Mouse (Mus musculus): ENCODE results near the gene Olfr315. TPM values are rescaled to one million over a fixed set of nuclear protein-coding genes. Genes with fewer than 3 reads are reported as not detected.
"Not testable (repeated sequence)": the region's sequence is repeated elsewhere in the genome, so short reads cannot be mapped to it uniquely, and the experiment has no call there.

The Olfr315 gene
- not detected in 2 replicates for polyA plus RNA-seq (2016; fragmentation: Nextera tagmentation; extraction: Ambion mirVana)

- no peak within 1 kb of the TSS for H3K4me2 ChIP-seq (replicated peaks)
Measured at GRCm38 (mm10) chr11:58772888-58773287, at the start of gene Olfr315. TSS of gene Olfr315 (plus strand) at chr11:58773188.

GRCm38 (mm10) chr11:58723914-58724313 lies 49.1 kb upstream of the Olfr315 start, which contains the start of gene Olfr318:
TSS of gene Olfr318 (minus strand) at chr11:58724014.
- no peak within 1 kb of the TSS for H3K9ac ChIP-seq
- ATAC-seq (ENCODE audit: low FRiP score, low read depth) = no peak

More at GRCm38 (mm10) chr11:58772888-58773287, at the start of gene Olfr315:
- H3K27me3 ChIP-seq (replicated peaks) = no peaks in the 10 kb centered on the region
- no peak within 1 kb of the TSS for H3K4me3 ChIP-seq
- H3K9ac ChIP-seq = no peak within 1 kb of the TSS
- no peaks in the 10 kb centered on the region for H3K9me3 ChIP-seq
- no peak for ATAC-seq (ENCODE audit: low FRiP score, low read depth)
- H3K4me1 ChIP-seq = no peaks in the 10 kb centered on the region
- H3K36me3 ChIP-seq = no peaks in the 10 kb centered on the region
- H3K27ac ChIP-seq = no peak within 1 kb of the TSS

GRCm38 (mm10) chr11:58727896-58728650 lies 44.9 kb upstream of the Olfr315 start:
- H3K4me3 ChIP-seq; H3K27me3 ChIP-seq (replicated peaks); H3K9me3 ChIP-seq; H3K9ac ChIP-seq; ATAC-seq (ENCODE audit: low FRiP score, low read depth); H3K4me1 ChIP-seq; H3K27ac ChIP-seq; H3K36me3 ChIP-seq; H3K4me2 ChIP-seq (replicated peaks): not testable (repeated sequence)
- WGBS = 84% methylated on average over 6 of the region's 6 CpGs

More at GRCm38 (mm10) chr11:58723914-58724313, 49.1 kb upstream of the Olfr315 start, which contains the start of gene Olfr318:
- Histone ChIP-seq H3K4me3 (no peak within 1 kb of the TSS), H3K4me2 (replicated peaks) (no peak within 1 kb of the TSS), H3K4me1 (no peaks in the 10 kb centered on the region), H3K36me3 (no peaks in the 10 kb centered on the region), H3K9me3 (no peaks in the 10 kb centered on the region), H3K27me3 (replicated peaks) (no peaks in the 10 kb centered on the region), H3K27ac (no peak within 1 kb of the TSS)

- no peak overlapping the region for H3K4me3 ChIP-seq
- H3K9ac ChIP-seq = no peak overlapping the region
- no peaks in the 10 kb centered on the region for H3K9me3 ChIP-seq
- no peaks in the 10 kb centered on the region for H3K27me3 ChIP-seq (replicated peaks)
- 56% methylated on average over 3 of the region's 3 CpGs for WGBS
- ATAC-seq (ENCODE audit: low FRiP score, low read depth) = no peak
- no peaks in the 10 kb centered on the region for H3K4me1 ChIP-seq
- no peak overlapping the region for H3K4me2 ChIP-seq (replicated peaks)
- H3K27ac ChIP-seq = no peak overlapping the region
- no peaks in the 10 kb centered on the region for H3K36me3 ChIP-seq
Measured at GRCm38 (mm10) chr11:58733372-58733771, 39.6 kb upstream of the Olfr315 start.

- ATAC-seq (ENCODE audit: low FRiP score, low read depth) = no peak
Measured at GRCm38 (mm10) chr11:58738792-58739262, 34.2 kb upstream of the Olfr315 start, which contains the start of gene Olfr317. TSS of gene Olfr317 (minus strand) at chr11:58739212.

GRCm38 (mm10) chr11:58751096-58751495 lies 21.9 kb upstream of the Olfr315 start:
- WGBS = 75% methylated on average over 18 of the region's 18 CpGs
- not testable (repeated sequence) for H3K27me3 ChIP-seq (replicated peaks); H3K4me2 ChIP-seq (replicated peaks); H3K4me3 ChIP-seq; H3K9me3 ChIP-seq; H3K36me3 ChIP-seq; H3K27ac ChIP-seq; ATAC-seq (ENCODE audit: low FRiP score, low read depth); H3K4me1 ChIP-seq; H3K9ac ChIP-seq

More at GRCm38 (mm10) chr11:58738792-58739262, 34.2 kb upstream of the Olfr315 start, which contains the start of gene Olfr317:
- H3K4me2 ChIP-seq (replicated peaks) = no peak within 1 kb of the TSS
- no peaks in the 10 kb centered on the region for H3K4me1 ChIP-seq
- WGBS = 78% methylated on average over 4 of the region's 4 CpGs
- no peaks in the 10 kb centered on the region for H3K27me3 ChIP-seq (replicated peaks)
- no peak within 1 kb of the TSS for H3K4me3 ChIP-seq
- no peaks in the 10 kb centered on the region for H3K36me3 ChIP-seq
- no peak within 1 kb of the TSS for H3K9ac ChIP-seq
- H3K27ac ChIP-seq = no peak within 1 kb of the TSS
- no peaks in the 10 kb centered on the region for H3K9me3 ChIP-seq

- whole genome bisulfite sequencing = 99% methylated on average over 2 of the region's 2 CpGs
- no peak for ATAC-seq (ENCODE audit: low FRiP score, low read depth)
- Histone ChIP-seq H3K4me2 (replicated peaks) (no peak within 1 kb of the TSS), H3K27me3 (replicated peaks) (no peaks in the 10 kb centered on the region), H3K4me1 (no peaks in the 10 kb centered on the region), H3K27ac (no peak within 1 kb of the TSS), H3K9me3 (no peaks in the 10 kb centered on the region), H3K9ac (no peak within 1 kb of the TSS), H3K4me3 (no peak within 1 kb of the TSS), H3K36me3 (no peaks in the 10 kb centered on the region)
Measured at GRCm38 (mm10) chr11:58752434-58752833, 20.6 kb upstream of the Olfr315 start, which contains the start of gene Olfr316. TSS of gene Olfr316 (plus strand) at chr11:58752734.

- Histone ChIP-seq H3K4me1 (no peaks in the 10 kb centered on the region), H3K36me3 (no peaks in the 10 kb centered on the region), H3K4me3 (no peak within 1 kb of the TSS), H3K27ac (no peak within 1 kb of the TSS), H3K27me3 (replicated peaks) (no peaks in the 10 kb centered on the region), H3K9me3 (no peaks in the 10 kb centered on the region), H3K9ac (no peak within 1 kb of the TSS), H3K4me2 (replicated peaks) (no peak within 1 kb of the TSS)
- 85% methylated on average over 6 of the region's 6 CpGs for WGBS
- ATAC-seq (ENCODE audit: low FRiP score, low read depth) = no peak
Measured at GRCm38 (mm10) chr11:58782480-58783089, 9.6 kb downstream of the Olfr315 start, which contains the start of gene Olfr314. TSS of gene Olfr314 (plus strand) at chr11:58782952.

GRCm38 (mm10) chr11:58784182-58784581 lies 11.2 kb downstream of the Olfr315 start:
- WGBS = 77% methylated on average over 2 of the region's 2 CpGs
- Histone ChIP-seq H3K9me3 (no peaks in the 10 kb centered on the region), H3K27ac (no peak overlapping the region), H3K9ac (no peak overlapping the region), H3K4me1 (no peaks in the 10 kb centered on the region), H3K4me3 (no peak overlapping the region), H3K27me3 (replicated peaks) (no peaks in the 10 kb centered on the region), H3K4me2 (replicated peaks) (no peak overlapping the region), H3K36me3 (no peaks in the 10 kb centered on the region)
- ATAC-seq (ENCODE audit: low FRiP score, low read depth) = no peak

- no peak overlapping the region for H3K9ac ChIP-seq
- H3K4me1 ChIP-seq = no peaks in the 10 kb centered on the region
- no peak overlapping the region for H3K4me2 ChIP-seq (replicated peaks)
- H3K9me3 ChIP-seq = no peaks in the 10 kb centered on the region
- ATAC-seq (ENCODE audit: low FRiP score, low read depth) = no peak
- no peaks in the 10 kb centered on the region for H3K36me3 ChIP-seq
- no peak overlapping the region for H3K4me3 ChIP-seq
- H3K27ac ChIP-seq = no peak overlapping the region
- no peaks in the 10 kb centered on the region for H3K27me3 ChIP-seq (replicated peaks)
- WGBS = 92% methylated on average over 10 of the region's 10 CpGs
Measured at GRCm38 (mm10) chr11:58787651-58788050, 14.7 kb downstream of the Olfr315 start.

- Histone ChIP-seq H3K9me3 (no peaks in the 10 kb centered on the region), H3K27me3 (replicated peaks) (no peaks in the 10 kb centered on the region), H3K9ac (no peak overlapping the region), H3K4me3 (no peak overlapping the region), H3K4me1 (no peaks in the 10 kb centered on the region), H3K27ac (no peak overlapping the region), H3K36me3 (no peaks in the 10 kb centered on the region), H3K4me2 (replicated peaks) (no peak overlapping the region)
- WGBS = 83% methylated on average over 8 of the region's 8 CpGs
- ATAC-seq (ENCODE audit: low FRiP score, low read depth) = no peak
Measured at GRCm38 (mm10) chr11:58788346-58788745, 15.4 kb downstream of the Olfr315 start.

- H3K27ac ChIP-seq = no peak overlapping the region
- 34% methylated on average over 3 of the region's 3 CpGs for WGBS
- H3K27me3 ChIP-seq (replicated peaks) = no peaks in the 10 kb centered on the region
- no peaks in the 10 kb centered on the region for H3K9me3 ChIP-seq
- no peaks in the 10 kb centered on the region for H3K4me1 ChIP-seq
- H3K4me3 ChIP-seq = no peak overlapping the region
- no peak overlapping the region for H3K4me2 ChIP-seq (replicated peaks)
- H3K36me3 ChIP-seq = no peaks in the 10 kb centered on the region
- no peak for ATAC-seq (ENCODE audit: low FRiP score, low read depth)
- no peak overlapping the region for H3K9ac ChIP-seq
Measured at GRCm38 (mm10) chr11:58789532-58789931, 16.5 kb downstream of the Olfr315 start.

All from neural tube, embryonic 12.5 days (tissue).